ENCODE assay signal across 20 mouse cellular contexts in the genomic region with DNA sequence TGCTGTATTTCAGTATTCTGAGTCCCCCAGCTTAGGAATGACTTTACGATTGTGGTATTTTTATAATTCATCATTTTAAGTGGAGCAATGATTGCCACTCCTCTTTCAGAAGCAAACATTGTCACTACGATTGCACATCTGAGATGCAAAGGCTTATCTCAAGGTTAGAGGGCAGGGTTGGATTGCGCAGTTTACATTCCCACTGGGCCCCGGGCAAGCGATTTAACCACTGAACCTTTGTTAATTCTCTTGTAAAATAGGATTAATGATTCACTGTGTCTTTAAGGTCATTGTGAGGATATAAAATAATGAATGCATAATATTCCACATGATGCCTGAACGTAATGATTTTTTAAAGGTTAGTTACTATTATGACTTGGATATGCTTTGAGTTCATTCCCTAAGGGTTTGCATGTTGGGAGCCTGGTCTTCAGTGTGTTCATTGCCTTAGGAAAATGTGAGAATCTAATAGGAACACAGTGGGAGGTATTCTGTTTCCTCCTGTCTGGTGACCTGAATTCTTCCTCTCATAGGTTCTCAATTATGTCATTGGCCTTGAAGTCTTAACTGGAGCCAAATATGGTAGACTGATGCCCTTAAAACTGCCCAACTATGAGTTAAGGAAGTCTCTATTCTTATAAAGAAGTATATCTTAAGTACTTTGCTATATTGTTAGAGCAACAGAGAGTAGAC.
DNase-seq lines count a peak whose midpoint lies in the region; ATAC-seq and TF ChIP-seq lines count a peak whose summit lies in the region.
"Had no signal": no experiment of that assay in that cellular context is flagged by ENCODE, and none has a peak within 500 bp of the region (broad histone marks: within the 10 kb centered on the region; RNA-seq: fewer than 3 reads in every experiment).

No protein-coding gene starts in this region.

- ATAC-seq in kidney, embryonic 14.5 days (ENCODE audit: low FRiP score, low TSS enrichment): no peak
- no peak for ATAC-seq in Patski
- ATAC-seq in intestine, embryonic 15.5 days: peak; percentile 93
- 0 out of 2 replicates have a peak, but pooled peaks have one; percentile 50 for ATAC-seq in liver, embryonic 16.5 days (ENCODE audit: low read depth)
- ATAC-seq: forebrain, postnatal 0 days; hindbrain, postnatal 0 days; midbrain, embryonic 16.5 days had no signal

- peak; percentile 5 for DNase-seq in kidney, postnatal 14 days
- peak; percentile 12 for DNase-seq in Patski (ENCODE audit: low read depth, low spot score)
- no peak for DNase-seq in cerebellum, adult 9-11 months
- no peak for DNase-seq in heart, postnatal 14 days
- no peak for DNase-seq in right cerebral cortex, postnatal 25 days
- DNase-seq: B cell, adult 2 months; cerebellum, adult 11 months; cerebellum, postnatal 10 days; forebrain, postnatal 0 days; kidney, adult 11 months; liver, embryonic 13.5 days had no signal

- no peak overlapping the region for H3K27ac ChIP-seq in kidney, embryonic 14.5 days (ENCODE audit: low read depth, low read length)
- H3K27ac ChIP-seq in intestine, embryonic 15.5 days: 0 out of 2 replicates have a peak overlapping the region, but pooled peaks have one; percentile 32
- H3K27ac ChIP-seq in liver, embryonic 16.5 days (ENCODE audit: low read length): no peak overlapping the region
- H3K27ac ChIP-seq: embryonic facial prominence, embryonic 13.5 days; hindbrain, postnatal 0 days; liver, embryonic 13.5 days; lung, embryonic 15.5 days; midbrain, embryonic 10.5 days had no signal

- 57% methylated on average over 6 of the region's 6 CpGs for WGBS in kidney, embryonic 14.5 days
- WGBS in intestine, embryonic 15.5 days: 58% methylated on average over 6 of the region's 6 CpGs
- WGBS in liver, embryonic 16.5 days (ENCODE audit: insufficient replicate concordance): 64% methylated on average over 6 of the region's 6 CpGs

- in situ Hi-C loops in Patski (cut with MboI; ENCODE audit: low pct_unique_long_range_greater_than_20kb): no loop called here

- no peak for TF ChIP-seq CTCF in Patski (IDR thresholded peaks at IDR 0.05)

- H3K4me3 ChIP-seq in kidney, embryonic 14.5 days (ENCODE audit: low read length): no peak overlapping the region
- no peak overlapping the region for H3K4me3 ChIP-seq in intestine, embryonic 15.5 days (replicated peaks)
- no peak overlapping the region for H3K4me3 ChIP-seq in liver, embryonic 16.5 days (ENCODE audit: low read depth, low read length)
- H3K4me3 ChIP-seq: embryonic facial prominence, embryonic 13.5 days; erythroblast, embryonic 14.5 days; liver, embryonic 13.5 days; lung, embryonic 15.5 days; midbrain, embryonic 10.5 days had no signal

- H3K9ac ChIP-seq in kidney, embryonic 14.5 days (ENCODE audit: low read depth, low read length): no peak overlapping the region
- no peak overlapping the region for H3K9ac ChIP-seq in intestine, embryonic 15.5 days
- H3K9ac ChIP-seq in liver, embryonic 16.5 days (ENCODE audit: low read depth, low read length): no peak overlapping the region
- H3K9ac ChIP-seq: embryonic facial prominence, embryonic 13.5 days; forebrain, postnatal 0 days; liver, embryonic 13.5 days; lung, embryonic 15.5 days had no signal

- H3K9me3 ChIP-seq in kidney, embryonic 14.5 days (ENCODE audit: control insufficient read depth, low read length): no peaks in the 10 kb centered on the region
- no peaks in the 10 kb centered on the region for H3K9me3 ChIP-seq in intestine, embryonic 15.5 days
- H3K9me3 ChIP-seq in liver, embryonic 16.5 days (replicated peaks; ENCODE audit: control insufficient read depth, low read length): no peaks in the 10 kb centered on the region
- H3K9me3 ChIP-seq: embryonic facial prominence, embryonic 13.5 days; liver, embryonic 13.5 days; lung, embryonic 15.5 days; midbrain, embryonic 10.5 days had no signal

- H3K36me3 ChIP-seq in kidney, embryonic 14.5 days (ENCODE audit: control insufficient read depth, insufficient read depth, low read length): no peaks in the 10 kb centered on the region
- H3K36me3 ChIP-seq in intestine, embryonic 15.5 days: no peaks in the 10 kb centered on the region
- H3K36me3 ChIP-seq in liver, embryonic 16.5 days (ENCODE audit: control insufficient read depth, insufficient read depth): no peaks in the 10 kb centered on the region
- H3K36me3 ChIP-seq: embryonic facial prominence, embryonic 13.5 days; liver, embryonic 13.5 days; lung, embryonic 15.5 days; midbrain, embryonic 10.5 days had no signal

- intact Hi-C loops in heart, postnatal 14 days (cut with DNase I): no loop called here

- POLR2A ChIA-PET in Patski (lab: Charles Lee): no interaction called here

- no peaks in the 10 kb centered on the region for H3K4me1 ChIP-seq in kidney, embryonic 14.5 days (ENCODE audit: control insufficient read depth, insufficient read depth, low read length)
- H3K4me1 ChIP-seq in intestine, embryonic 15.5 days (replicated peaks): no peaks in the 10 kb centered on the region
- no peaks in the 10 kb centered on the region for H3K4me1 ChIP-seq in liver, embryonic 16.5 days (ENCODE audit: control insufficient read depth, low read depth, low read length)
- H3K4me1 ChIP-seq: embryonic facial prominence, embryonic 13.5 days; lung, embryonic 15.5 days; midbrain, embryonic 10.5 days had no signal

- no peak overlapping the region for H3K4me2 ChIP-seq in kidney, embryonic 14.5 days (replicated peaks; ENCODE audit: low read depth, low read length)
- H3K4me2 ChIP-seq in intestine, embryonic 15.5 days (replicated peaks): no peak overlapping the region
- H3K4me2 ChIP-seq in liver, embryonic 16.5 days (ENCODE audit: low read depth, low read length): no peak overlapping the region
- H3K4me2 ChIP-seq: embryonic facial prominence, embryonic 13.5 days; liver, embryonic 13.5 days; lung, embryonic 15.5 days had no signal

- no peaks in the 10 kb centered on the region for H3K27me3 ChIP-seq in kidney, embryonic 14.5 days (ENCODE audit: control insufficient read depth, insufficient read depth, low read length)
- H3K27me3 ChIP-seq in Patski: no peaks in the 10 kb centered on the region
- H3K27me3 ChIP-seq in intestine, embryonic 15.5 days (replicated peaks): no peaks in the 10 kb centered on the region
- H3K27me3 ChIP-seq in liver, embryonic 16.5 days (ENCODE audit: control insufficient read depth, insufficient read depth, low read depth, low read length): no peaks in the 10 kb centered on the region
- H3K27me3 ChIP-seq: embryonic facial prominence, embryonic 13.5 days; liver, embryonic 13.5 days; lung, embryonic 15.5 days had no signal

- CTCF ChIA-PET in Patski (lab: Charles Lee): no interaction called here

Comparison
In these comparisons a context has a peak if more than half of its experiments do, and no peak if none do; other contexts are left out.
1. DNase-seq: peak in kidney, postnatal 14 days (single experiment) and Patski (single experiment); none in cerebellum, adult 9-11 months (single experiment), heart, postnatal 14 days (0 of 2) and right cerebral cortex, postnatal 25 days (single experiment).
2. ATAC-seq: peak in intestine, embryonic 15.5 days (single experiment) and liver, embryonic 16.5 days (single experiment); none in kidney, embryonic 14.5 days (single experiment) and Patski (single experiment).